Mouse (Mus musculus) testis, adult 2 months (tissue): ENCODE data around the gene Cbfa2t3.

Source experiments
- CTCF ChIP-seq: fragments of 200-500 bp; IDR thresholded peaks from 2 replicates; pipeline ENCODE4 v1.5.1; 2012; ENCODE audit warnings: low read depth, mild to moderate bottlenecking, inconsistent platforms, low read length, moderate library complexity; ENCODE audit not compliant: control insufficient read depth, insufficient read depth, insufficient replicate concordance
- POLR2A ChIP-seq: fragments of 200-500 bp; IDR thresholded peaks from 2 replicates; pipeline ENCODE4 v1.6.1; 2012; ENCODE audit warnings: low read depth, mild to moderate bottlenecking, inconsistent platforms, low read length, moderate library complexity; ENCODE audit not compliant: control insufficient read depth

GRCm38 (mm10) chr8:122697181-122697581 lies 1.7 kb downstream of the Cbfa2t3 start:
- TF ChIP-seq CTCF (no peak), POLR2A (no peak)
